Mouse (Mus musculus): ENCODE measurements around the gene Fbxo22. TPM values are rescaled to one million over a fixed set of nuclear protein-coding genes. Genes with fewer than 3 reads are reported as not detected.

Fbxo22 gene
- polyA plus RNA-seq, 1 experiment: 12.2 TPM

DNA sequence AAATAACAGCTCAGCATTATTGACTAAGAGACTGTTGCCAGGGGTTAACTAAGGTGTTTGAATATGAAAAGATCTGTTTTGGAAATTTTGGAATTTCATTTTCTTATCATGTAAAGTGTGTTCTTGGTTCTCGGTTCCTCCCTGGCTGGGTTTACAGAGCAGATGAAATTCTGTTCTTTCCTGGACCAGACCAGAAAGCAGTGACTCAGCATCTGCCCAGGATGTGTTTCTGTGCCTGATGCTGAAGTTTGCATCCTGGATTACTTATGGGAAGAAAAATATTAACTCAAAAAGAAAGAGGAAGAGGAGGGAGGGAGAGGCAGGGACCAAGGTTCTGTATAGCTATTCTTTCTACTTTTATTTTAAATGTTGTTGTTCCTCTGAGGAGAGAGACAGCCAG lies 45.1 kb downstream of the Fbxo22 start:
- Histone ChIP-seq H3K4me1 (replicated peaks; ENCODE audit: control insufficient read depth, insufficient read depth, low read length) (no peaks in the 10 kb centered on the region), H3K36me3 (ENCODE audit: control insufficient read depth, insufficient read depth, low read length) (no peaks in the 10 kb centered on the region), H3K4me3 (ENCODE audit: control insufficient read depth, insufficient read depth, low read length) (no peak overlapping the region), H3K27ac (ENCODE audit: control insufficient read depth, insufficient read depth, low read length) (no peak overlapping the region), H3K27me3 (ENCODE audit: control insufficient read depth, insufficient read depth, low read length) (no peaks in the 10 kb centered on the region)
- 36% methylated on average over 1 of the region's 1 CpGs for WGBS
- no peak for TF ChIP-seq CTCF (IDR thresholded peaks at IDR 0.05; ENCODE audit: borderline replicate concordance, control insufficient read depth, extremely low read depth, insufficient read depth, low read length, poor library complexity)
- no peak for TF ChIP-seq POLR2A (IDR thresholded peaks at IDR 0.05; ENCODE audit: control insufficient read depth, extremely low read depth, insufficient read depth, low read length, poor library complexity)
- no peak for DNase-seq

DNA sequence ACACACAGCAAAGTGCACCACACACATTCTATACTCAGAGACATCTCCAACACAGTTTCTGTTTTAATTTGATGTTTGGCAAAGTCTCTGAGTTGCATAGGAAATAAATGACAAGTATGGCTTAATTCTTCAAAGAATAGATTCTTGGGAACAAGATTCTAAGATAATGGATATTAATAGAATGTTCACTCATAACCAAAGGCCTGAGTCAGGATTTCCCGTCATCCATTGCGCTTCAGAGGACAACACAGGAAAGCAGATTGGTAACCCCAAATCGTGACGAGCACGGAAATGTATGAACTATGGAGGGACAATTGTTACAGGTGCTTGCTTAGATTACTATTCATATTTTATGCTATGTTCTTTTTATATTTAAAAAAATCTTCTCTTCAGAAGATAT lies 46.3 kb downstream of the Fbxo22 start:
- 94% methylated on average over 5 of the region's 5 CpGs for WGBS
- TF ChIP-seq CTCF (IDR thresholded peaks at IDR 0.05; ENCODE audit: borderline replicate concordance, control insufficient read depth, extremely low read depth, insufficient read depth, low read length, poor library complexity) (no peak), POLR2A (IDR thresholded peaks at IDR 0.05; ENCODE audit: control insufficient read depth, extremely low read depth, insufficient read depth, low read length, poor library complexity) (no peak)
- H3K27me3 ChIP-seq (ENCODE audit: control insufficient read depth, insufficient read depth, low read length): no peaks in the 10 kb centered on the region
- no peaks in the 10 kb centered on the region for H3K4me1 ChIP-seq (replicated peaks; ENCODE audit: control insufficient read depth, insufficient read depth, low read length)
- no peak overlapping the region for H3K27ac ChIP-seq (ENCODE audit: control insufficient read depth, insufficient read depth, low read length)
- no peak overlapping the region for H3K4me3 ChIP-seq (ENCODE audit: control insufficient read depth, insufficient read depth, low read length)
- H3K36me3 ChIP-seq (ENCODE audit: control insufficient read depth, insufficient read depth, low read length): no peaks in the 10 kb centered on the region
- no peak for DNase-seq

DNA sequence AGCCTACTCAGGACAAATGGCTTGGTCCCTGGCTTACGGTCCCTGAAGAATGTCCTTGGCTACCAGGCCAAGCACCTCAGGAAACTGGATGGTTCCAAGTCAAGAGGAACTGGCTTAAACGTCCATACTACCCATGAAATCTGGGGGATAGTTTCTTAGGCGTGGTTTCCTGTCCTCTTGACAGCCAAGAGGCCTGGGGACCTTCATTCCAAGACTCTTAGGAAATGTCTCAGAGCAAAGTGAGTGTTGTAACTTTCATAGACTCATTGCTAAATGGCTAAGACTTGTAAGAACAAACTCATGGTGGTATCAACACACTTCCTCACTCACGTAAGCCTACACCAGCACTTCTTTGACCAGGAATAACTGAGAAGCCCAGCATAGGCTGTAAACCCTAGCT lies 46.9 kb downstream of the Fbxo22 start:
- Histone ChIP-seq H3K4me3 (ENCODE audit: control insufficient read depth, insufficient read depth, low read length) (no peak overlapping the region), H3K4me1 (replicated peaks; ENCODE audit: control insufficient read depth, insufficient read depth, low read length) (no peaks in the 10 kb centered on the region), H3K36me3 (ENCODE audit: control insufficient read depth, insufficient read depth, low read length) (no peaks in the 10 kb centered on the region), H3K27me3 (ENCODE audit: control insufficient read depth, insufficient read depth, low read length) (no peaks in the 10 kb centered on the region), H3K27ac (ENCODE audit: control insufficient read depth, insufficient read depth, low read length) (no peak overlapping the region)
- 71% methylated on average over 4 of the region's 4 CpGs for WGBS
- DNase-seq: no peak
- no peak for TF ChIP-seq CTCF (IDR thresholded peaks at IDR 0.05; ENCODE audit: borderline replicate concordance, control insufficient read depth, extremely low read depth, insufficient read depth, low read length, poor library complexity)
- TF ChIP-seq POLR2A (IDR thresholded peaks at IDR 0.05; ENCODE audit: control insufficient read depth, extremely low read depth, insufficient read depth, low read length, poor library complexity): no peak

DNA sequence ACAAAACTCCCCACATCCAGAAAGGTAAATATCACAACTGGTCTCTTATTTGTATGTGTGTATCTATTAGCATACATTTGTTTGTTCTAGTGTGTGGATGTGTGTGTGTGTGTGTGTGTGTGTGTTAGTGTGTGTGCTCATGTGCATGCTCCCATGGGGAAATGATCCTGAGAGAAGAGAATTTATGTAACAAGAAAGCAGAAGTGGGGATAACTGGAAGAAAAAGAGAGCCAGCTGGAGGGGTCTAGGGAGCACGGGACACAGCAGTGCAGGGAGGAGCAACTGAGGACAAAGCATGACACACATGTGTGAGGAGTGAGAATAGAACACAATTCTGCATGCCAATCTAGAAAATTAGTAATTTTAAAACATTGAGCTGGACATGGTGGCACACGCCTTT lies 48.4 kb downstream of the Fbxo22 start:
- H3K27ac ChIP-seq (ENCODE audit: control insufficient read depth, insufficient read depth, low read length): no peak overlapping the region
- DNase-seq: no peak
- no peaks in the 10 kb centered on the region for H3K4me1 ChIP-seq (replicated peaks; ENCODE audit: control insufficient read depth, insufficient read depth, low read length)
- H3K4me3 ChIP-seq (ENCODE audit: control insufficient read depth, insufficient read depth, low read length): no peak overlapping the region
- H3K27me3 ChIP-seq (ENCODE audit: control insufficient read depth, insufficient read depth, low read length): no peaks in the 10 kb centered on the region
- 96% methylated on average over 2 of the region's 2 CpGs for WGBS
- TF ChIP-seq CTCF (IDR thresholded peaks at IDR 0.05; ENCODE audit: borderline replicate concordance, control insufficient read depth, extremely low read depth, insufficient read depth, low read length, poor library complexity) (no peak), POLR2A (IDR thresholded peaks at IDR 0.05; ENCODE audit: control insufficient read depth, extremely low read depth, insufficient read depth, low read length, poor library complexity) (no peak)
- H3K36me3 ChIP-seq (ENCODE audit: control insufficient read depth, insufficient read depth, low read length): no peaks in the 10 kb centered on the region

DNA sequence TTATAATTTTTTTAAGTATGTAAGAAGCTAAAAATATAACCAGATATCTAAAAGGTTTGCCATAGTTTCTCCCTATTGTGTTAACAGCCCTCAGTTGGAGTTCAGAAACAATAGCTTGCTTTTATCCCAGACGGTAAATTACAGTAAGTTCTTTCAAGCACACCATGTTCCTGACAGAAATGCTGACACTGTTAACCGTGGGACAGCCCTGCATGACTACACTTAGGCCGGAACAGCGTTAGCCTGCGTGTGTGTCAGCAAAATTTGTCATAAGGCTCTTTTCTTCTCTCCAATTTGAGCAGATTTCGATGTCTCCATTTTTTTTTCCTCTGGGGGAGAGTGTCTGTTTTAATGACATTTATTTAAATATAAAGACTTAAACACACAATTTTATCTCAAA lies 51.0 kb downstream of the Fbxo22 start:
- Histone ChIP-seq H3K4me3 (ENCODE audit: control insufficient read depth, insufficient read depth, low read length) (no peak overlapping the region), H3K4me1 (replicated peaks; ENCODE audit: control insufficient read depth, insufficient read depth, low read length) (no peaks in the 10 kb centered on the region), H3K27ac (ENCODE audit: control insufficient read depth, insufficient read depth, low read length) (no peak overlapping the region), H3K36me3 (ENCODE audit: control insufficient read depth, insufficient read depth, low read length) (no peaks in the 10 kb centered on the region), H3K27me3 (ENCODE audit: control insufficient read depth, insufficient read depth, low read length) (no peaks in the 10 kb centered on the region)
- DNase-seq: no peak
- WGBS: 93% methylated on average over 6 of the region's 6 CpGs
- TF ChIP-seq CTCF (IDR thresholded peaks at IDR 0.05; ENCODE audit: borderline replicate concordance, control insufficient read depth, extremely low read depth, insufficient read depth, low read length, poor library complexity) (no peak), POLR2A (IDR thresholded peaks at IDR 0.05; ENCODE audit: control insufficient read depth, extremely low read depth, insufficient read depth, low read length, poor library complexity) (no peak)

DNA sequence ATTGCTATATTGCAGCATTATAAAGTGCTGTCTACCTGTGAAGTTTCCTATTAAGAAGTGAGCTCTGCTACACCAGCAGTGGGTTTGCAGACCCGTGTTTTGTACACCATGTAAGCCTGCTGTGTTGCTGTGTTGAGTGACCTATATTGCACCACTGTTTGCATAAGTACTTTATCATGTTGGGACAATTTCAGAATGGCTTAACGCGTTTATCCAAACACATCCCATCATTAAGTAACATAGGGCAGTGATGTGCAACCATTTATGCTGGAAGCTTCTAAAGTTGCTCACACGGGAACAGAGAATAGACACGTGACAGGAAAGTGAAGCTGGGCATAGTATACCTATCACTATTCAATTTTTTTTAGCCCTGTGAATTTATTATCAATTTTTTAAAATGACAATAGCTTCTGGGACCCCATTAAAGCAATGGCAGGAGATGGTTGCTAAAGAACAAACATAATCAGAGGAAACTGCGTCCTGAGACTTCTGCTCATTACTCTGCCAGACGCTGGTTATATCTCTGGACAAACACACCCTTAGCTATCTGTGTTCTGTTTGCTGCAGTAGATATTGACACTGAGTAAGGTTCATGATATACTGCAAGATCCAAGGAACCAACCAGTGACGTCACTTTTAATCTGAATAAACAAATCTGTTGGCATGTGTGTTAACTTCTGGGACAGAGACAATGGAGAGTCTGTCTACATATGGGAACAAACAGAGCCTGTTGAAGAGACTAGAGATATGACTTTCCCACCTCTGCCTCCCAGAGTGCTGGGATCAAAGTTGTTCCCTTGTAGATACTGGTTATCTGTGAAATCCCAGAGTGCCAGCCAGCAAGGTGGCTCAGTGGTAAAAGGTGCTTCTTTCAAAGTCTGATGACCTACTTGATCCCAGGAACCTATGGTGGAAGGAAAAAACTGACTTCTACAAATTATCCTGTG lies 55.9 kb downstream of the Fbxo22 start:
- no peaks in the 10 kb centered on the region for H3K27me3 ChIP-seq (ENCODE audit: control insufficient read depth, insufficient read depth, low read length)
- H3K4me3 ChIP-seq (ENCODE audit: control insufficient read depth, insufficient read depth, low read length): no peak overlapping the region
- H3K4me1 ChIP-seq (replicated peaks; ENCODE audit: control insufficient read depth, insufficient read depth, low read length): no peaks in the 10 kb centered on the region
- TF ChIP-seq POLR2A (IDR thresholded peaks at IDR 0.05; ENCODE audit: control insufficient read depth, extremely low read depth, insufficient read depth, low read length, poor library complexity) (no peak), CTCF (IDR thresholded peaks at IDR 0.05; ENCODE audit: borderline replicate concordance, control insufficient read depth, extremely low read depth, insufficient read depth, low read length, poor library complexity) (no peak)
- H3K36me3 ChIP-seq (ENCODE audit: control insufficient read depth, insufficient read depth, low read length): no peaks in the 10 kb centered on the region
- 90% methylated on average over 8 of the region's 8 CpGs for WGBS
- no peak for DNase-seq
- no peak overlapping the region for H3K27ac ChIP-seq (ENCODE audit: control insufficient read depth, insufficient read depth, low read length)

All from thymus, adult 2 months (tissue).